Mouse (Mus musculus) ES-E14 (cell line): ENCODE data around the gene Olfr186. TPM values are rescaled to one million over a fixed set of nuclear protein-coding genes. Genes with fewer than 3 reads are reported as not detected.
"Not testable (repeated sequence)": the region's sequence is repeated elsewhere in the genome, so short reads cannot be mapped to it uniquely, and the experiment has no call there.

Experiments used
- DNase-seq: peaks from one replicate; pipeline ENCODE4 v3.0.0-alpha.2; 2013; ENCODE audit warnings: low read depth, low spot score
- H3K27ac ChIP-seq: 2 replicates; pipeline ENCODE4 v1.5.1; 2012; ENCODE audit warnings: low read depth, mild to moderate bottlenecking, low read length, moderate library complexity, mixed read lengths; ENCODE audit not compliant: poor library complexity, insufficient read depth, severe bottlenecking
- H3K36me3 ChIP-seq: 2 replicates; pipeline ENCODE4 v1.6.1; 2012; ENCODE audit warnings: mild to moderate bottlenecking, low read length, moderate library complexity, mixed read lengths; ENCODE audit not compliant: control insufficient read depth, poor library complexity, insufficient read depth, severe bottlenecking
- H3K4me1 ChIP-seq, 2 experiments: fragments of 150-350 bp in 1 of 2; sonication (generic) in 1 of 2; 2 replicates each; pipeline ENCODE4 v1.6.1; 2012; ENCODE audit warnings: low read length in 2 of 2, mild to moderate bottlenecking in 1 of 2, mixed read lengths in 1 of 2; ENCODE audit not compliant: control insufficient read depth in 2 of 2, insufficient read depth in 2 of 2, poor library complexity in 1 of 2
- H3K4me3 ChIP-seq, 2 experiments: fragments of 150-350 bp in 1 of 2; sonication (generic) in 1 of 2; 2 replicates each; pipeline ENCODE4 v1.5.1; 2012; ENCODE audit warnings: low read length in 2 of 2, low read depth in 1 of 2, mild to moderate bottlenecking in 1 of 2, mixed read lengths in 1 of 2; ENCODE audit not compliant: insufficient read depth in 1 of 2, poor library complexity in 1 of 2, severe bottlenecking in 1 of 2
- H3K9ac ChIP-seq: 2 replicates; pipeline ENCODE4 v1.6.1; 2012; ENCODE audit warnings: low read depth, mild to moderate bottlenecking, low read length, mixed read lengths; ENCODE audit not compliant: poor library complexity, insufficient read depth, severe bottlenecking
- H3K9me3 ChIP-seq: fragments of 150-350 bp; sonication (generic); 2 replicates; pipeline ENCODE4 v1.6.1; 2012; ENCODE audit warnings: low read depth, mild to moderate bottlenecking, low read length; ENCODE audit not compliant: control insufficient read depth, insufficient read depth
- CHD2 ChIP-seq: IDR thresholded peaks from 2 replicates; pipeline ENCODE4 v1.6.1; 2014; ENCODE audit warnings: mild to moderate bottlenecking, low read depth, low read length, inconsistent platforms
- HCFC1 ChIP-seq: IDR thresholded peaks from 2 replicates; pipeline ENCODE4 v1.6.1; 2012; ENCODE audit warnings: low read length, inconsistent platforms, borderline replicate concordance; ENCODE audit not compliant: insufficient read depth
- MAFK ChIP-seq: IDR thresholded peaks from 2 replicates; pipeline ENCODE4 v1.6.1; 2014; ENCODE audit warnings: mild to moderate bottlenecking, low read depth, low read length, inconsistent platforms; ENCODE audit not compliant: insufficient read depth
- ZC3H11A ChIP-seq: IDR thresholded peaks from 2 replicates; pipeline ENCODE4 v1.6.1; 2012; ENCODE audit warnings: low read depth, mild to moderate bottlenecking, inconsistent platforms, low read length, borderline replicate concordance
- ZNF384 ChIP-seq: IDR thresholded peaks from 2 replicates; pipeline ENCODE4 v1.6.1; 2012; ENCODE audit warnings: low read depth, low read length, inconsistent platforms
- in situ Hi-C, 2 experiments: fragments of 600-800 bp; cut with MboI; formaldehyde crosslinking; loops; one replicate each; pipeline ENCODE4 v1.15.1; 2025; ENCODE audit warnings: low sequenced_read_pairs in 2 of 2, inconsistent platforms in 1 of 2; ENCODE audit not compliant: unreplicated experiment in 2 of 2
- total RNA-seq: library from RNA; depleted of rRNA; stranded (reverse); fragments of 300-350 nt; gene quantifications from 2 replicates; pipeline ENCODE4 v1.2.3, GENCODE M21; 2012; rRNA removed

The Olfr186 gene
- not detected in 2 replicates for total RNA-seq

DNA sequence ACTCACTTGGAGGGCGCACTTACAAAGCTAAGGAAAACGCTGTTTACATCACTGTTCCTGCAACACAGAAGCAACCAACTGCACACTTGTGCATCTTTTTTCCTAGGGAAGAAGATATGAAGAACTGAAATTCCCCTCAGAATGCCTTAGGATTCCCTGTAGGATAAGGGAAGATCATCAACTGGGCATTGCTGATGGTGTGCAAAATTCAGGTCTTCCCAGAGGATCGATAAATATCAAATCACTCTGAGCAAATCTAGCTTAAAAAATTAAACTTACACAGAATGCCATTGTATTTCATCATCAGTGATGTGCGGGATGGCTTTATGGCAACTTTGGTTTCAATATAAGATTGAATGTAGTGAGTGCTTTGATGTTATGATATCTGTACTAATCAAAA, at the start of gene Olfr186:
TSS of gene Olfr186 (minus strand) at position 101 of the 400 bp plus-strand sequence.
- no peak within 1 kb of the TSS for H3K27ac ChIP-seq
- no peak within 1 kb of the TSS for H3K9ac ChIP-seq
- H3K9me3 ChIP-seq: no peaks in the 10 kb centered on the region
- no peaks in the 10 kb centered on the region for H3K4me1 ChIP-seq
- H3K4me3 ChIP-seq: no peak within 1 kb of the TSS
- in situ Hi-C loops: no loop called here
- no peaks in the 10 kb centered on the region for H3K36me3 ChIP-seq
- no peak for DNase-seq
- TF ChIP-seq ZNF384: no peak
- no peak for TF ChIP-seq MAFK
- no peak for TF ChIP-seq ZC3H11A
- no peak for TF ChIP-seq CHD2
- no peak for TF ChIP-seq HCFC1

DNA sequence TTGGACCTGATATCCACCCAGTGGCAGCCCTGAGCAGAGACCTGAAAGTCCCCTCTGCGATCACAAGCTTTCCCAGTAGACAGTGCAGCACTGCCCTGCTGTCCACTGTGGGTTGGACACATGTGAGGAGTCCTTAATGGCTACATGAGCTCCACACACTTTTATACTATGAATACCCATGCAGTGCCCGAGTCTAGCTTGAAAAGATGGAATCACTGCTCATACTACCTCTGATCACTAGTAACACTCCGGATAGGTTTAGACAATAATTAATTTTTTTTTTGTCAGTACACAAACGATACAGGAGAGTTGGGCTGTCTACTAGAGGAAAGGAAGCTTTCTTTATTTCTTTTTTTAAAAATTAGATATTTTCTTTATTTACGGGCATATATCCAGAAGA, 47.8 kb upstream of the Olfr186 start, which contains the start of gene Olfr190:
TSS of gene Olfr190 (minus strand) at position 101 of the 400 bp plus-strand sequence.
- no peak within 1 kb of the TSS for H3K27ac ChIP-seq
- DNase-seq: no peak
- in situ Hi-C loops: no loop called here

DNA sequence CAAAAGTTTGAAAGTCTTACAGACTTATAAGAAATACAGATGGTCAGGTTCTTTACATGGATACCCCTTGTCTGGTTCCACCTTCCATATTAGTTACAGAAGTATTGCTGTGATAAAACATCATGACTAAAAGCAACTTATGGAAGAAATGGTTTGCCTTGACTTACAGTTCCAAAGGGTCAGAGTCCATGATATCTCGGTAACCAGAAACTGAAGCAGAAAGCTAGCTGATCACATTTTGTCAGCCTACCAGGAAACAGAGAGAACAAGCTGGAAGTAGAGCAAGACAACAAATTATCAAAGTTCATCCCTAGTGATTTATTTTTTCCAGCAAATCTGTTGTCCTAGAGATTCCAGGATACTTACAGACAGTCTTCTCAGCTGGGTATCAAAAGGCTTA, 43.4 kb upstream of the Olfr186 start:
- H3K9ac ChIP-seq: no peak overlapping the region
- no peak overlapping the region for H3K27ac ChIP-seq
- TF ChIP-seq MAFK: no peak
- TF ChIP-seq ZC3H11A: no peak
- no peak for TF ChIP-seq ZNF384
- TF ChIP-seq HCFC1: no peak
- TF ChIP-seq CHD2: no peak
- no peaks in the 10 kb centered on the region for H3K9me3 ChIP-seq
- no peaks in the 10 kb centered on the region for H3K4me1 ChIP-seq
- DNase-seq: no peak
- in situ Hi-C loops: no loop called here
- no peaks in the 10 kb centered on the region for H3K36me3 ChIP-seq
- no peak overlapping the region for H3K4me3 ChIP-seq

More for the DNA sequence above, 47.8 kb upstream of the Olfr186 start, which contains the start of gene Olfr190:
- H3K9ac ChIP-seq: no peak within 1 kb of the TSS
- H3K36me3 ChIP-seq: no peaks in the 10 kb centered on the region
- no peaks in the 10 kb centered on the region for H3K4me1 ChIP-seq
- no peak within 1 kb of the TSS for H3K4me3 ChIP-seq
- TF ChIP-seq MAFK (no peak), ZNF384 (no peak), ZC3H11A (no peak), CHD2 (no peak), HCFC1 (no peak)
- H3K9me3 ChIP-seq: no peaks in the 10 kb centered on the region

DNA sequence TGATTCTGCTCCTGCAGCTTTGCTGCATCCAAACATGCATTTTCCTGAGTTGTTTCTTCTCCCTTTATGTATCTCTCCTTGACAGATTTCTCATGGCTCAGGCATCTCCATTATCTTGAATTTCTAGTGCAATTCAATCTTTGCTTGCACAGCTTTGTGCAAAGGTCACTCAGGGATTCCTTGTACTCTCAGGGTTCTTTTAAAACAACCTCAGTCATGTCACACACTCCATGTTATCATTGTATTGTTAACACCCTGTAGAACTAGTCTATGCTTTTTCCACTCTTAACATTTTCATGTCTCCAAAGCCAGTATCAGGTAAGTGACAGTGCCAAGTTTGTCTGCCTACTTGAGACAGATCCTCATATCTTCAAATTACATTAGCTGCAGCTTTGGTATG, 41.7 kb upstream of the Olfr186 start:
- DNase-seq: no peak
- Histone ChIP-seq H3K27ac (no peak overlapping the region), H3K9me3 (no peaks in the 10 kb centered on the region), H3K4me1 (no peaks in the 10 kb centered on the region), H3K36me3 (no peaks in the 10 kb centered on the region), H3K9ac (no peak overlapping the region), H3K4me3 (no peak overlapping the region)
- TF ChIP-seq ZC3H11A (no peak), ZNF384 (no peak), MAFK (no peak), HCFC1 (no peak), CHD2 (no peak)
- in situ Hi-C loops: no loop called here

- H3K9me3 ChIP-seq, DNase-seq, H3K4me3 ChIP-seq, in situ Hi-C loops, H3K36me3 ChIP-seq, H3K27ac ChIP-seq, H3K9ac ChIP-seq, H3K4me1 ChIP-seq: not testable (repeated sequence)
Measured at GRCm38 (mm10) chr16:59062411-59062810, 32.3 kb upstream of the Olfr186 start.

GRCm38 (mm10) chr16:59049286-59049685, 19.2 kb upstream of the Olfr186 start:
- H3K4me3 ChIP-seq, in situ Hi-C loops, H3K36me3 ChIP-seq, H3K9me3 ChIP-seq, H3K9ac ChIP-seq, H3K4me1 ChIP-seq, DNase-seq, H3K27ac ChIP-seq: not testable (repeated sequence)
